Mouse (Mus musculus) MEL (cell line): ENCODE measurements at regions not wholly inside any gene's neighbourhood (a gene's known extent, or its start where the extent isn't known, plus 50 kb on each side); places are given as distances from the start of the nearest gene placed in this dataset.

ENCODE experiments used
- DNase-seq: peaks from one replicate; pipeline ENCODE4 v3.0.0; 2011; ENCODE audit warnings: low read depth, low spot score
- H3K27ac ChIP-seq: 2 replicates; pipeline ENCODE4 v1.5.1; 2012; ENCODE audit warnings: low read depth, mild to moderate bottlenecking, control low read depth, low read length, moderate library complexity; ENCODE audit not compliant: control insufficient read depth
- H3K27me3 ChIP-seq, 2 experiments: fragments of 150-350 bp in 1 of 2; sonication (generic) in 1 of 2; 2 replicates each; pipeline ENCODE4 v1.6.1; 2012; ENCODE audit warnings: low read length in 2 of 2, mild to moderate bottlenecking in 2 of 2, improper control_type of control experiment in 1 of 2, moderate library complexity in 1 of 2; ENCODE audit not compliant: insufficient read depth in 2 of 2, control insufficient read depth in 1 of 2
- H3K36me3 ChIP-seq, 2 experiments: 2 replicates each; pipeline ENCODE4 v1.6.1; 2012 to 2014; ENCODE audit warnings: low read length in 2 of 2, improper control_type of control experiment in 1 of 2, inconsistent platforms in 1 of 2, mild to moderate bottlenecking in 1 of 2; ENCODE audit not compliant: insufficient read depth in 2 of 2, control insufficient read depth in 1 of 2
- H3K4me1 ChIP-seq, 2 experiments: fragments of 150-350 bp in 1 of 2; sonication (generic) in 1 of 2; 2 replicates each; pipeline ENCODE4 v1.6.1; 2012; ENCODE audit warnings: low read length in 2 of 2, improper control_type of control experiment in 1 of 2, mild to moderate bottlenecking in 1 of 2; ENCODE audit not compliant: insufficient read depth in 2 of 2, control insufficient read depth in 1 of 2
- H3K4me3 ChIP-seq, 2 experiments: fragments of 150-350 bp in 1 of 2; sonication (generic) in 1 of 2; 2 replicates each; pipeline ENCODE4 v1.5.1; 2012; ENCODE audit warnings: low read depth in 2 of 2, low read length in 2 of 2, mild to moderate bottlenecking in 2 of 2, moderate library complexity in 2 of 2, control low read depth in 1 of 2, improper control_type of control experiment in 1 of 2; ENCODE audit not compliant: control insufficient read depth in 1 of 2, insufficient read depth in 1 of 2
- H3K79me2 ChIP-seq: 2 replicates; pipeline ENCODE4 v1.6.1; 2012; ENCODE audit warnings: mild to moderate bottlenecking, low read length, moderate library complexity; ENCODE audit not compliant: control insufficient read depth, poor library complexity, insufficient read depth
- H3K9ac ChIP-seq: 2 replicates; pipeline ENCODE4 v1.6.1; 2012; ENCODE audit warnings: low read depth, mild to moderate bottlenecking, control low read depth, low read length, moderate library complexity; ENCODE audit not compliant: control insufficient read depth, poor library complexity, severe bottlenecking
- H3K9me3 ChIP-seq: fragments of 150-350 bp; sonication (generic); replicated peaks from 2 replicates; pipeline ENCODE4 v1.6.1; 2012; ENCODE audit warnings: mild to moderate bottlenecking, low read length, improper control_type of control experiment, moderate library complexity; ENCODE audit not compliant: insufficient read depth
- ELF1 ChIP-seq: IDR thresholded peaks from 2 replicates; pipeline ENCODE4 v1.6.1; 2014; ENCODE audit warnings: low read depth, mild to moderate bottlenecking, inconsistent platforms, low read length, improper control_type of control experiment, moderate library complexity
- HCFC1 ChIP-seq: IDR thresholded peaks from 2 replicates; pipeline ENCODE4 v1.6.1; 2012; ENCODE audit warnings: low read depth, mild to moderate bottlenecking, inconsistent platforms, low read length, improper control_type of control experiment, moderate library complexity
- JUND ChIP-seq: IDR thresholded peaks from 2 replicates; pipeline ENCODE4 v1.6.1; 2011; ENCODE audit warnings: low read depth, mild to moderate bottlenecking, improper control_type of control experiment, low read length
- MAX ChIP-seq: IDR thresholded peaks from 2 replicates; pipeline ENCODE4 v1.6.1; 2011; ENCODE audit warnings: low read length, improper control_type of control experiment
- MXI1 ChIP-seq: IDR thresholded peaks from 2 replicates; pipeline ENCODE4 v1.6.1; 2011; ENCODE audit warnings: mild to moderate bottlenecking, low read depth, low read length, improper control_type of control experiment
- USF2 ChIP-seq, 2 experiments: IDR thresholded peaks; 2 replicates each; pipeline ENCODE4 v1.6.1; 2011 to 2012; ENCODE audit warnings: improper control_type of control experiment in 2 of 2, low read length in 2 of 2, borderline replicate concordance in 1 of 2, inconsistent platforms in 1 of 2, low read depth in 1 of 2, mild to moderate bottlenecking in 1 of 2; ENCODE audit not compliant: insufficient read depth in 1 of 2

GRCm38 (mm10) chrX:21433501-21433900 is 50.8 kb upstream of the Agtr2 start:
- no peaks in the 10 kb centered on the region for H3K27me3 ChIP-seq
- H3K79me2 ChIP-seq = no peaks in the 10 kb centered on the region
- no peak overlapping the region for H3K9ac ChIP-seq
- no peak overlapping the region for H3K27ac ChIP-seq
- TF ChIP-seq USF2 (IDR thresholded peaks at IDR 0.05; ENCODE audit: borderline replicate concordance in 1 of 2, insufficient read depth in 1 of 2, low read depth in 1 of 2, low read length in 2 of 2) (no peak), ELF1 (no peak), JUND (no peak), HCFC1 (no peak), MXI1 (no peak), MAX (no peak)
- no peaks in the 10 kb centered on the region for H3K4me1 ChIP-seq
- no peaks in the 10 kb centered on the region for H3K9me3 ChIP-seq
- no peak overlapping the region for H3K4me3 ChIP-seq
- DNase-seq = no peak
- no peaks in the 10 kb centered on the region for H3K36me3 ChIP-seq
